Mouse (Mus musculus) CH12.LX (cell line): ENCODE results near the gene Daxx. TPM values are rescaled to one million over a fixed set of nuclear protein-coding genes. Genes with fewer than 3 reads are reported as not detected.

ENCODE experiments used
- DNase-seq: peaks from one replicate; pipeline ENCODE4 v3.0.0-alpha.2; 2013; ENCODE audit errors: extremely low read depth
- H3K27ac ChIP-seq: 2 replicates; pipeline ENCODE4 v1.5.1; 2012; ENCODE audit warnings: low read depth, mild to moderate bottlenecking, control low read depth, moderate library complexity; ENCODE audit not compliant: insufficient read depth
- H3K27me3 ChIP-seq: replicated peaks from 2 replicates; pipeline ENCODE3; 2012; ENCODE audit warnings: inconsistent platforms
- H3K36me3 ChIP-seq, 2 experiments: replicated peaks in 1 of 2; 2 replicates each; pipeline versions ENCODE3 to v1.6.1; 2012; ENCODE audit warnings: inconsistent platforms in 1 of 2, low read length in 1 of 2, mild to moderate bottlenecking in 1 of 2, mixed read lengths in 1 of 2, moderate library complexity in 1 of 2; ENCODE audit not compliant: control insufficient read depth in 1 of 2, insufficient read depth in 1 of 2
- H3K4me1 ChIP-seq, 2 experiments: 2 replicates each; pipeline ENCODE4 v1.6.1; 2012; ENCODE audit warnings: inconsistent platforms in 1 of 2, moderate library complexity in 1 of 2; ENCODE audit not compliant: insufficient read depth in 2 of 2, control insufficient read depth in 1 of 2
- H3K4me2 ChIP-seq: 2 replicates; pipeline ENCODE4 v1.6.1; 2012; ENCODE audit warnings: low read depth, mild to moderate bottlenecking, control low read depth; ENCODE audit not compliant: poor library complexity, insufficient read depth, severe bottlenecking
- H3K4me3 ChIP-seq, 3 experiments: fragments of 150-350 bp in 1 of 3; sonication (generic) in 1 of 3; replicated peaks in 1 of 3; 2 replicates each; pipeline versions ENCODE3 to v1.5.1; 2011 to 2012; ENCODE audit warnings: low read depth in 2 of 3, low read length in 2 of 3, mild to moderate bottlenecking in 2 of 3, moderate library complexity in 2 of 3, control low read depth in 1 of 3, improper control_type of control experiment in 1 of 3, inconsistent platforms in 1 of 3, mixed read lengths in 1 of 3; ENCODE audit not compliant: poor library complexity in 1 of 3
- H3K79me2 ChIP-seq: replicated peaks from 2 replicates; pipeline ENCODE4 v1.6.1; 2012; ENCODE audit warnings: mild to moderate bottlenecking, moderate library complexity; ENCODE audit not compliant: control insufficient read depth, poor library complexity, insufficient read depth, severe bottlenecking; ENCODE audit errors: extremely low read depth
- H3K9ac ChIP-seq: 2 replicates; pipeline ENCODE4 v1.6.1; 2012; ENCODE audit warnings: low read depth, mild to moderate bottlenecking, control low read depth, moderate library complexity; ENCODE audit not compliant: insufficient read depth
- H3K9me3 ChIP-seq: replicated peaks from 2 replicates; pipeline ENCODE3; 2012; ENCODE audit warnings: low read length, inconsistent platforms, mixed read lengths
- CHD1 ChIP-seq: IDR thresholded peaks from 2 replicates; pipeline ENCODE4 v1.6.1; 2012; ENCODE audit warnings: low read depth, low read length, improper control_type of control experiment, inconsistent platforms
- CHD2 ChIP-seq: IDR thresholded peaks from 2 replicates; pipeline ENCODE4 v1.6.1; 2011; ENCODE audit warnings: low read length, improper control_type of control experiment
- CTCF ChIP-seq, 2 experiments: IDR thresholded peaks in 1 of 2; conservative IDR thresholded peaks in 1 of 2; 2 replicates each; pipeline ENCODE4 v1.5.1; 2011 to 2012; ENCODE audit warnings: low read depth in 2 of 2, low read length in 2 of 2, improper control_type of control experiment in 1 of 2, inconsistent platforms in 1 of 2, mild to moderate bottlenecking in 1 of 2, moderate library complexity in 1 of 2
- E2F4 ChIP-seq: IDR thresholded peaks from 2 replicates; pipeline ENCODE4 v1.6.1; 2011; ENCODE audit warnings: low read depth, low read length, improper control_type of control experiment; ENCODE audit not compliant: insufficient replicate concordance
- ELF1 ChIP-seq: IDR thresholded peaks from 2 replicates; pipeline ENCODE4 v1.6.1; 2014; ENCODE audit warnings: low read depth, mild to moderate bottlenecking, inconsistent platforms, low read length, improper control_type of control experiment
- EP300 ChIP-seq: IDR thresholded peaks from 2 replicates; pipeline ENCODE4 v1.6.1; 2011; ENCODE audit warnings: low read length, improper control_type of control experiment
- ETS1 ChIP-seq: conservative IDR thresholded peaks from 2 replicates; pipeline ENCODE4 v1.6.1; 2012; ENCODE audit warnings: low read depth, mild to moderate bottlenecking, inconsistent platforms, low read length, improper control_type of control experiment, moderate library complexity
- GABPA ChIP-seq: IDR thresholded peaks from 2 replicates; pipeline ENCODE4 v1.6.1; 2012; ENCODE audit warnings: low read depth, low read length, improper control_type of control experiment, inconsistent platforms; ENCODE audit not compliant: insufficient replicate concordance
- HCFC1 ChIP-seq: IDR thresholded peaks from 2 replicates; pipeline ENCODE4 v1.6.1; 2012; ENCODE audit warnings: low read depth, mild to moderate bottlenecking, inconsistent platforms, low read length, improper control_type of control experiment
- IRF4 ChIP-seq: IDR thresholded peaks from 2 replicates; pipeline ENCODE4 v1.6.1; 2014; ENCODE audit warnings: low read depth, mild to moderate bottlenecking, inconsistent platforms, low read length, improper control_type of control experiment
- JUN ChIP-seq: IDR thresholded peaks from 2 replicates; pipeline ENCODE4 v1.6.1; 2011; ENCODE audit warnings: low read depth, mild to moderate bottlenecking, low read length, improper control_type of control experiment, moderate library complexity; ENCODE audit not compliant: insufficient read depth
- JUND ChIP-seq: conservative IDR thresholded peaks from 2 replicates; pipeline ENCODE4 v1.6.1; 2011; ENCODE audit warnings: low read depth, low read length, improper control_type of control experiment
- KAT2A ChIP-seq: IDR thresholded peaks from 2 replicates; pipeline ENCODE4 v1.6.1; 2012; ENCODE audit warnings: low read length, improper control_type of control experiment, inconsistent platforms; ENCODE audit not compliant: insufficient replicate concordance
- MAX ChIP-seq: IDR thresholded peaks from 2 replicates; pipeline ENCODE4 v1.6.1; 2011; ENCODE audit warnings: low read length, improper control_type of control experiment
- MXI1 ChIP-seq: IDR thresholded peaks from 2 replicates; pipeline ENCODE4 v1.6.1; 2011; ENCODE audit warnings: mild to moderate bottlenecking, low read depth, low read length, improper control_type of control experiment
- MYC ChIP-seq: IDR thresholded peaks from 2 replicates; pipeline ENCODE4 v1.6.1; 2011; ENCODE audit warnings: low read depth, mild to moderate bottlenecking, improper control_type of control experiment, low read length
- NRF1 ChIP-seq: IDR thresholded peaks from 2 replicates; pipeline ENCODE4 v1.6.1; 2014; ENCODE audit warnings: low read depth, mild to moderate bottlenecking, inconsistent platforms, low read length, improper control_type of control experiment, moderate library complexity
- POLR2A ChIP-seq: IDR thresholded peaks from 2 replicates; pipeline ENCODE4 v1.6.1; 2011; ENCODE audit warnings: low read depth, mild to moderate bottlenecking, improper control_type of control experiment, low read length
- POLR2AphosphoS2 ChIP-seq: IDR thresholded peaks from 2 replicates; pipeline ENCODE4 v1.6.1; 2011; ENCODE audit warnings: low read depth, low read length, improper control_type of control experiment
- RAD21 ChIP-seq: IDR thresholded peaks from 2 replicates; pipeline ENCODE4 v1.6.1; 2011; ENCODE audit warnings: low read depth, mild to moderate bottlenecking, low read length, improper control_type of control experiment, moderate library complexity
- RCOR1 ChIP-seq: conservative IDR thresholded peaks from 2 replicates; pipeline ENCODE4 v1.6.1; 2012; ENCODE audit warnings: low read depth, mild to moderate bottlenecking, inconsistent platforms, low read length, improper control_type of control experiment
- SMC3 ChIP-seq: IDR thresholded peaks from 2 replicates; pipeline ENCODE4 v1.6.1; 2011; ENCODE audit warnings: low read depth, low read length, improper control_type of control experiment
- TBP ChIP-seq: conservative IDR thresholded peaks from 2 replicates; pipeline ENCODE4 v1.6.1; 2011; ENCODE audit warnings: low read depth, low read length, improper control_type of control experiment
- USF1 ChIP-seq: IDR thresholded peaks from 2 replicates; pipeline ENCODE4 v1.6.1; 2014; ENCODE audit warnings: low read depth, mild to moderate bottlenecking, inconsistent platforms, low read length, improper control_type of control experiment
- USF2 ChIP-seq: conservative IDR thresholded peaks from 2 replicates; pipeline ENCODE4 v1.6.1; 2011; ENCODE audit warnings: low read depth, low read length, improper control_type of control experiment
- ZKSCAN1 ChIP-seq: IDR thresholded peaks from 2 replicates; pipeline ENCODE4 v1.6.1; 2012; ENCODE audit warnings: low read depth, inconsistent platforms, low read length, improper control_type of control experiment, borderline replicate concordance
- ZNF384 ChIP-seq: IDR thresholded peaks from 2 replicates; pipeline ENCODE4 v1.6.1; 2012; ENCODE audit warnings: low read depth, low read length, improper control_type of control experiment, inconsistent platforms
- dilution Hi-C: fragments of 300-500 bp; cut with MboI; formaldehyde crosslinking; loops from 2 replicates; pipeline ENCODE4 v1.14.3; 2020; ENCODE audit warnings: low sequenced_read_pairs; ENCODE audit not compliant: extremely low pct_unique_long_range_greater_than_20kb, extremely low pct_ligation_motif_present
- in situ Hi-C: fragments of 300-500 bp; cut with MboI; formaldehyde crosslinking; loops from 3 replicates; pipeline ENCODE4 v1.14.3; 2019; ENCODE audit warnings: low sequenced_read_pairs, low pct_ligation_motif_present, low pct_unique_long_range_greater_than_20kb, mixed read lengths
- polyA plus RNA-seq: library from polyadenylated mRNA; unstranded; fragments of >175 nt; gene quantifications from 2 replicates; pipeline ENCODE4 v1.2.1, GENCODE M21; 2012; ENCODE audit warnings: low read depth; ENCODE audit not compliant: insufficient read length
- total RNA-seq, 2 experiments: library from RNA; depleted of rRNA; stranded (reverse); fragments of 300-350 nt in 1 of 2; fragments of >200 nt in 1 of 2; gene quantifications; 2 replicates each; pipeline ENCODE4 v1.2.3; 2012 to 2014

Gene Daxx
- total and polyA plus RNA-seq, 3 experiments: 32.3 to 53.0 (median 33.8) TPM

DNA sequence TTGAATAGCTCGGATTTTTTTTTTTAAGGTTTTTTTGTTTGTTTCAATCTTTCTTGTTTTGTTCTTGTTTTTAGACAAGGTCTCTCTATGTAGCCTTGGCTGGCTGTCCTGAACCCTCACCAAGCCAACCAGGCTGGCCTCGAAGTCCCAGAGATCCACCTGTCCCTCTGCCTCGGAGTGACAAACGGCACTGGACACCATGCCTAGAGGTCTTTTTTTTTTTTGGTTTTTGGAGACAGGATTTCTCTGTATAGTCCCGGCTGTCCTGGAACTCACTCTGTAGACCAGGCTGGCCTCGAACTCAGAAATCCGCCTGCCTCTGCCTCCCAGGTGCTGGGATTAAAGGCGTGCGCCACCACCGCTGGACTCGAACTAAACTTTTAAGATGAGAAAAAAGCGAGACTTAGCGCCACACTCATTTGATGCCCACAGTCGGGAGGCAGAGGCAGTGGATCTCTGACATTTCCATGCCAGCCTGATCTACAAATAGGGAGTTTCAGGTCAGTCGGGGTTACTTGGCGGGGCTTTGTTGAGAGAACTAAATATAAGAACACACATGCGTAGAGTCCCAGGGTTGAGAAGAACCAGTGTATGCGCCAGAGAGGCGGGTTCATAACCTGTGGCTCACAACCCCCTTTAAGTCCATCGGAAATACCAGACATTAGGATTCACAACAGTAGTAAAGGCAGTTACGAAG lies 19.2 kb downstream of the Daxx start:
- Histone ChIP-seq H3K4me3 (peak overlapping the region in 2 of 3 experiments; percentile 45 to 75), H3K4me2 (peak overlapping the region; percentile 53), H3K27me3 (no peaks in the 10 kb centered on the region), H3K27ac (no peak overlapping the region), H3K36me3 (peaks cover 51 to 72% of the 10 kb centered on the region in 2 experiments), H3K79me2 (0 out of 2 replicates have a peak, but pooled peaks cover 2% of the 10 kb centered on the region), H3K9me3 (peaks cover 3% of the 10 kb centered on the region), H3K9ac (no peak overlapping the region), H3K4me1 (peaks cover 4 to 22% of the 10 kb centered on the region in 2 experiments)
- in situ Hi-C loops (no loop called here), dilution Hi-C loops (no loop called here)
- TF ChIP-seq CHD2 (no peak), POLR2A (no peak), JUND (no peak), RCOR1 (no peak), EP300 (no peak), NRF1 (no peak), ZNF384 (no peak)
- DNase-seq: no peak

DNA sequence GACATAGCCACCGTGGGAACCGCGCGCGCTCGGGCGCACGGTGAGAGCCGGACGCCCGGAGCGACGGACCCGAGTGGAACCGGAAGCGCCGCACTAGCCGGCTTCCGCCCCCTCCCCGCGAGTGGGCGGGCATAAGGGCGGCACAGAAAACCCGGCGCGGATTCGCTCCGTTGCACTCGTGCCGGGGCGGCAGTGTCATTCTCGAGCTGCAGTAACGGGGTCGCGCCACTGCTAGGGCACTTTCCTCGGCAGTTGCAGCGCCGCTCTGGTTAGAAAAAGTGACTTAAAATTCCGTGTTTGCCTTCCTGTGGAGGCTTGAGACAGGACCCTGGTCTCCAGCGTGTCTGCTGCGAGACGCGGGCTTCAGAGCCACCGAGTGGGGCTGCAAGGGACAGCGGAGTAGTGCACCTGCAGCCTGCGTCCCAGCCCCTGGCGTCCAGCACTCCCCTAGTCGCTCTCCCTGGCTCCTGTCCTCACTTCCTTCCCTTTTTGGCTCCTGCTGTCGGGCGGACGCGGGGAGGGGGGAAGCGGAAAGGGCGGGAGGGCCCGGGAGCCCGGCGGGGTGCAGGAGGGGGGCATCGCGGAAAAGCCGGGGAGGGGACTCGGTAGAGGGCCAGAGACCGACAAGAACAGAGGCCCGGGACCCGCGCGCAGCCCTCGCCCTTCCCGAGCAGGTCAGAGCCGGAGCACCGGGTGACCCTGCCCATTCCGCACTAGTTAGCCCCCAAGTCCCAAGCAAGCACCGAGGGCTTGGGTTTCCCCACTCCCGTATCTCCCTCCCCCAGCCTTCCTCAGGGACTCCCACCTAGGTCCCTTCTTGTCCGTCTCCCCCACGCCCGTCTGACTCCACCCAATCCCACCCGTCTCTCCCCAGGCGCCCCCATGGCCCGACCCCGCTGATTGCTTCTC lies 20.4 kb downstream of the Daxx start, which contains the start of gene Rgl2:
Gene Rgl2 (plus strand): TSS at position 173 of the 909 bp plus-strand sequence.
- Histone ChIP-seq H3K4me2 (peak within 1 kb of the TSS; percentile 79), H3K27me3 (no peaks in the 10 kb centered on the region), H3K36me3 (peaks cover 46 to 72% of the 10 kb centered on the region in 2 experiments), H3K9me3 (no peaks in the 10 kb centered on the region), H3K79me2 (0 out of 2 replicates have a peak, but pooled peaks cover 2% of the 10 kb centered on the region), H3K4me1 (peaks cover 4 to 22% of the 10 kb centered on the region in 2 experiments), H3K4me3 (peak within 1 kb of the TSS; percentile 65 to 77 (median 75)), H3K9ac (peak within 1 kb of the TSS; percentile 85), H3K27ac (peak within 1 kb of the TSS; percentile 74)
- peak; percentile 89 for DNase-seq
- in situ Hi-C loops: no loop called here
- dilution Hi-C loops: no loop called here
- TF ChIP-seq ETS1: no peak
- peak; percentile 79; the same call in 1 of the 2 replicates for TF ChIP-seq MXI1
- no peak for TF ChIP-seq ZNF384
- no peak for TF ChIP-seq SMC3
- no peak for TF ChIP-seq ZKSCAN1
- TF ChIP-seq CHD2: no peak; the same call in 1 of the 2 replicates
- TF ChIP-seq MAX: peak; percentile 57; the same call in 1 of the 2 replicates
- TF ChIP-seq TBP: peak; percentile 95
- TF ChIP-seq POLR2AphosphoS2: peak; percentile 97
- TF ChIP-seq MYC: no peak
- TF ChIP-seq RCOR1: peak; percentile 67; the same call in 1 of the 2 replicates
- TF ChIP-seq HCFC1: peak; percentile 92
- TF ChIP-seq GABPA: peak; percentile 35; the same call in 1 of the 2 replicates
- no peak for TF ChIP-seq CHD1
- TF ChIP-seq JUN: no peak
- 0 out of 2 replicates have a peak, but pooled peaks have one; percentile 20 for TF ChIP-seq NRF1
- TF ChIP-seq ELF1: peak; percentile 85
- TF ChIP-seq KAT2A: peak; percentile 89; the same call in 1 of the 2 replicates
- no peak for TF ChIP-seq E2F4
- TF ChIP-seq USF2: no peak
- TF ChIP-seq CTCF (conservative IDR thresholded peaks at IDR 0.05 in 1 of 2, IDR thresholded peaks at IDR 0.05 in 1 of 2; ENCODE audit: low read depth in 2 of 2, low read length in 2 of 2): peak in 1 of 2 experiments; percentile 15; a peak in 1 of 4 replicates
- TF ChIP-seq JUND: no peak
- peak; percentile 81 for TF ChIP-seq IRF4
- peak; percentile 72 for TF ChIP-seq POLR2A
- no peak; the same call in 1 of the 2 replicates for TF ChIP-seq USF1
- no peak for TF ChIP-seq RAD21
